Mouse (Mus musculus) lung, postnatal 36 days (tissue): ENCODE results near the gene Tsga10ip.

Source experiments
- DNase-seq: peaks from one replicate; pipeline ENCODE4 v3.0.0; 2022; ENCODE audit warnings: mixed read lengths

Gene Tsga10ip

GRCm38 (mm10) chr19:5402293-5402692 is at the start of gene Tsga10ip:
TSS of gene Tsga10ip (minus strand) at chr19:5402526.
- no peak for DNase-seq

GRCm38 (mm10) chr19:5451766-5452165 is 49.4 kb upstream of the Tsga10ip start:
- DNase-seq = no peak

GRCm38 (mm10) chr19:5449673-5450072 is 47.3 kb upstream of the Tsga10ip start:
- DNase-seq = no peak

GRCm38 (mm10) chr19:5448354-5449150 is 46.2 kb upstream of the Tsga10ip start:
- no peak for DNase-seq

- peak; percentile 82 for DNase-seq
Observed at GRCm38 (mm10) chr19:5447515-5448353, 45.4 kb upstream of the Tsga10ip start, which contains the start of gene Fosl1. TSS of gene Fosl1 (plus strand) at chr19:5447547.

- no peak for DNase-seq
Observed at GRCm38 (mm10) chr19:5445747-5446146, 43.4 kb upstream of the Tsga10ip start.

- no peak for DNase-seq
Observed at GRCm38 (mm10) chr19:5444954-5445353, 42.6 kb upstream of the Tsga10ip start.

- DNase-seq = peak; percentile 39
Observed at GRCm38 (mm10) chr19:5444371-5444908, 42.1 kb upstream of the Tsga10ip start.

- DNase-seq = no peak
Observed at GRCm38 (mm10) chr19:5433951-5434350, 31.6 kb upstream of the Tsga10ip start.

GRCm38 (mm10) chr19:5432992-5433852 is 30.9 kb upstream of the Tsga10ip start:
- DNase-seq = peak; percentile 82

GRCm38 (mm10) chr19:5431911-5432464 is 29.7 kb upstream of the Tsga10ip start:
- DNase-seq = peak; percentile 72

- DNase-seq = no peak
Observed at GRCm38 (mm10) chr19:5430408-5430807, 28.1 kb upstream of the Tsga10ip start.

- DNase-seq = no peak
Observed at GRCm38 (mm10) chr19:5429806-5430205, 27.5 kb upstream of the Tsga10ip start.

- no peak for DNase-seq
Observed at GRCm38 (mm10) chr19:5429219-5429618, 26.9 kb upstream of the Tsga10ip start.

GRCm38 (mm10) chr19:5428083-5428482 is 25.8 kb upstream of the Tsga10ip start:
- DNase-seq = peak; percentile 79

GRCm38 (mm10) chr19:5426640-5427290 is 24.4 kb upstream of the Tsga10ip start:
- no peak for DNase-seq

GRCm38 (mm10) chr19:5425906-5426565 is 23.7 kb upstream of the Tsga10ip start:
- DNase-seq = no peak

- peak; percentile 95 for DNase-seq
Observed at GRCm38 (mm10) chr19:5424782-5425741, 22.7 kb upstream of the Tsga10ip start, which contains the start of the genes Drap1 and AI837181. TSS of gene Drap1 (minus strand) at chr19:5424979. TSS of gene AI837181 (plus strand) at chr19:5425144.

GRCm38 (mm10) chr19:5424092-5424781 is 21.9 kb upstream of the Tsga10ip start:
- peak; percentile 91 for DNase-seq
